Mouse (Mus musculus) neural tube, embryonic 11.5 days (tissue): ENCODE results near the gene Ankrd33. TPM values are rescaled to one million over a fixed set of nuclear protein-coding genes. Genes with fewer than 3 reads are reported as not detected.

Experiments
- ATAC-seq: fragments of 200-750 bp; cut with Nextera tagmentation; 2 replicates; pipeline ENCODE4 v1.8.0; 2017; ENCODE audit warnings: moderate number of reproducible peaks, mild to moderate bottlenecking, moderate TSS enrichment, moderate library complexity; ENCODE audit not compliant: insufficient read depth, low FRiP score, low TSS enrichment
- DNase-seq: peaks from one replicate; pipeline ENCODE4 v3.0.0-alpha.2; 2015; ENCODE audit warnings: low spot score
- H3K27ac ChIP-seq: fragments of 300-500 bp; sonication (generic); 2 replicates; pipeline ENCODE4 v1.5.1; 2014; ENCODE audit warnings: low read depth, mild to moderate bottlenecking, low read length
- H3K27me3 ChIP-seq: fragments of 300-500 bp; sonication (generic); 2 replicates; pipeline ENCODE4 v1.6.1; 2014; ENCODE audit warnings: mild to moderate bottlenecking, low read length, mixed read lengths; ENCODE audit not compliant: control insufficient read depth, insufficient read depth
- H3K36me3 ChIP-seq: fragments of 300-500 bp; sonication (generic); 2 replicates; pipeline ENCODE4 v1.6.1; 2014; ENCODE audit warnings: mild to moderate bottlenecking, low read length, moderate library complexity, mixed read lengths; ENCODE audit not compliant: control insufficient read depth, insufficient read depth
- H3K4me1 ChIP-seq: fragments of 300-500 bp; sonication (generic); 2 replicates; pipeline ENCODE4 v1.6.1; 2014; ENCODE audit warnings: low read length, mixed read lengths; ENCODE audit not compliant: control insufficient read depth, insufficient read depth
- H3K4me2 ChIP-seq: fragments of 300-500 bp; sonication (generic); 2 replicates; pipeline ENCODE4 v1.6.1; 2014; ENCODE audit warnings: low read depth, mild to moderate bottlenecking, moderate library complexity
- H3K4me3 ChIP-seq: fragments of 300-500 bp; sonication (generic); 2 replicates; pipeline ENCODE4 v1.5.1; 2014; ENCODE audit warnings: low read depth, low read length
- H3K9ac ChIP-seq: fragments of 300-500 bp; sonication (generic); 2 replicates; pipeline ENCODE4 v1.6.1; 2014; ENCODE audit warnings: mild to moderate bottlenecking, low read length
- H3K9me3 ChIP-seq: fragments of 300-500 bp; sonication (generic); 2 replicates; pipeline ENCODE4 v1.6.1; 2016; ENCODE audit warnings: low read length; ENCODE audit not compliant: control insufficient read depth
- WGBS: fragments of 180-500 bp; shearing (Covaris S2); extraction: QIAGEN DNeasy Blood & Tissue Kit; methylation state at CpG from one replicate; pipeline ENCODE4 v1.1.7; 2014; 5-methylcytosine and 5-hydroxymethylcytosine counted together
- polyA plus RNA-seq: library from polyadenylated mRNA; unstranded; fragments of >200 nt; fragmentation: Nextera tagmentation; extraction: Ambion mirVana; gene quantifications from 2 replicates; pipeline ENCODE4 v1.2.1, GENCODE M21; 2014

Ankrd33 gene
- polyA plus RNA-seq, 1 experiment from 2014 or later: not detected

DNA sequence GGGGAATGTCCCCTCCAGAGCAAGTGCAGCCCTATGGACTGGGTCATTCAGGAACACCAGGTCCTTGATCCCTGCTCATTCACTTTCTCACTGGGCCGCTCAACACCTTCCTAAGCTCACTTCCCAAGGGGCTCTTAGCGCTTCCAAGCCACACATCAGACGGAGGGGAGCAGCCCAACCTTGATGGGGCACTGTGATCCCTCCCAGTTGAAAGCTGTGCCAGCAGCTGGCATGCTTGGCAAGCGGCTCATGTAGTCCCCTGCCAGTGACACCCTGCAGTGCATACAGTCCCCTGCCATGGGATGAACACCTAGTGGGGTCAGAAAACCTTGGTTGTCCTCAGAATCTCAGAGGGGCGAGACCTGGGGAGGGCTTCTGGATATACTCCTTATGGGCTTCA is 41.5 kb upstream of the Ankrd33 start:
- no peaks in the 10 kb centered on the region for H3K27me3 ChIP-seq
- H3K9me3 ChIP-seq: no peaks in the 10 kb centered on the region
- H3K4me2 ChIP-seq: no peak overlapping the region
- no peak for DNase-seq
- no peak for ATAC-seq
- H3K4me1 ChIP-seq: peaks cover 51% of the 10 kb centered on the region
- no peaks in the 10 kb centered on the region; the same call in 1 of the 2 replicates for H3K36me3 ChIP-seq
- 85% methylated on average over 5 of the region's 5 CpGs for WGBS
- H3K27ac ChIP-seq: no peak overlapping the region
- no peak overlapping the region for H3K9ac ChIP-seq
- no peak overlapping the region for H3K4me3 ChIP-seq

DNA sequence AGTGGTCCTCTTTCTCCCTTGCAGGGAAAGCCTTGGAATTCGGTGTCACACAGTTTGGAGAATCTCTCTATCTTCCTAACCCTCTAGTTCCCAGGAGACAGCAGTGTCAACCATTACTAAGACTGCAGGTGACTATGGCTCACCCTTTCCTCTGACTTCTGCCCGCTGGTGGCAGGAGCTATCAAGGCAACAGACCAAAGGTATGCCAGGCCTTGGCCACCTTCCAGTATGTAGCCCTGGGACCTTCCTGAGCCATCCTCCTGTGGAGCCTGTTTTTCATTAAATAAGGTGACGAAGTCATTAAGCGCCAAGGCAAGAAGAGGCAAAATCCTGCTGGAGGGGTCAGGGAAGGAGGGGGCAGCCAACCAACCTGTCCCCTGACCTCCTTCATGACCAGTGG is 40.4 kb upstream of the Ankrd33 start:
- peak overlapping the region; percentile 81 for H3K4me2 ChIP-seq
- peaks cover 45% of the 10 kb centered on the region for H3K4me1 ChIP-seq
- H3K9ac ChIP-seq: peak overlapping the region; percentile 67; the same call in 1 of the 2 replicates

DNA sequence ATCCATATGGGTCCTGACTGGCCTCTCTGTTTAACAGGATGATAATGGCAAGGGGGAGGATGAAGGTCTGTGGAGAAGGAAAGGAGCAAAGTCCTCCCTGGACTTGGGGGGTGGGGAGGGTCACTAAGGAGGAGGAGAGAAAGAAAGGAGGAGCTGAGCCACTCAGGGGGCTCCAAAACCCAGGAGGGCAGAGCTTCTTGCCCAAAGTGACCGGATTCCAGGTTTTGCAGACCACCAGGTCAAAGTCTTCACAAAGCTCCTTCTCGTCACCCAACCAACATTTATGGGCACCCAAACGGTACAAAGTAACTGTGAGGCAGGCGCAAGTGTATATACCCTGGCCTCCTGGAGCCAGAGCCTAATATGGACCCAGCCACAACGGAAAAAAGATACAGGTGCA is 39.9 kb upstream of the Ankrd33 start:
- ATAC-seq: no peak
- peaks cover 40% of the 10 kb centered on the region for H3K4me1 ChIP-seq
- H3K4me3 ChIP-seq: peak overlapping the region; percentile 66
- no peaks in the 10 kb centered on the region for H3K9me3 ChIP-seq
- peak overlapping the region; percentile 81 for H3K4me2 ChIP-seq
- H3K9ac ChIP-seq: peak overlapping the region; percentile 67
- no peak for DNase-seq
- peak overlapping the region; percentile 99 for H3K27ac ChIP-seq
- no peaks in the 10 kb centered on the region; the same call in 1 of the 2 replicates for H3K36me3 ChIP-seq
- H3K27me3 ChIP-seq: no peaks in the 10 kb centered on the region
- WGBS: 10% methylated on average over 5 of the region's 5 CpGs

More for the DNA sequence above, 40.4 kb upstream of the Ankrd33 start:
- no peaks in the 10 kb centered on the region for H3K9me3 ChIP-seq
- ATAC-seq (no peak), DNase-seq (no peak)
- H3K27ac ChIP-seq: no peak overlapping the region
- no peaks in the 10 kb centered on the region; the same call in 1 of the 2 replicates for H3K36me3 ChIP-seq
- 62% methylated on average over 4 of the region's 4 CpGs for WGBS
- H3K4me3 ChIP-seq: peak overlapping the region; percentile 66; the same call in 1 of the 2 replicates
- no peaks in the 10 kb centered on the region for H3K27me3 ChIP-seq

DNA sequence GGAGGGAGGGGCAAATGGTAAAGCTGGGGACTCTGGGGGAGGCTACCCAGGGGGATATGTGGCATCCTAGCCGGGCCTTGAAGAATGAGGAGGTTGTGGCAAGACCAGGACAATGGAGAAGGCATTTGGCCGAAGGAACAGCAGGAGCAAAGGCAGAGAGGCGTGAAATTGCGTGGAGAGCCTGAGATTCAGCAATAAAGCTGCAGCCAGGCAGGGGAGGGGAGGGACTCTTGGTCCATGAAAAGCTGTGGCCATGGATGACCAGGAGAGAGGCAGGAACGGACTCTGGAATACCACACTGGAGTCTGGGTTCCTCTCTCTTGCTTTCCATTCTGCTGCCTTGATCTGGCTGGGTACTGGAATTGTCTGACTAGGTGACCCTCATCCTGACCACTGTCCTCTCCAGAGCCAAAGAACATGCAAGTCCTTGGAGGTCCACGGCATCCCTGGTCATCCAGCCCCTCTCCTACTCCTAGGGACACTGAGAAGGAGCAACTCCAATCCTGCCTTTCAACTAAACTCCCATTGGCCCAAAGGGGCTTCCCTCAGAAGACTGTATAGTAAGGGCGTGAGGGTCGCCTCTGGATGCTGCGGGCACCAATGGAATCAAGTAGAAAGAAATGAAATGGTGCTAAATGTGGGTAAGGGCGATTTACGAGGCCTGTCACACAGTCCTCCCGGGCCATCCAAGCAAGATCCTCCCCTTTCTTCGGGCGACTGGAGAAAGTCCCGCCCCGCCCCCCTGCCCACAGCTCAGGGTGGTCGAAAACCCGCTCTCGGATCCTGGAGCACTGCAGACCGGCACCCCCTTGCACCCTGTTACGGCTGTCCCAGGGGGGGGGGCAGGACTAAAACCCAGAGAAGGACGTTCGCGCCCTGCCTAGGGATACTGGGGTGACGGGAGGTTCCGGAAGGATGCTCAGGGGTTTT is 39.2 kb upstream of the Ankrd33 start:
- H3K36me3 ChIP-seq: no peaks in the 10 kb centered on the region; the same call in 1 of the 2 replicates
- peaks cover 40% of the 10 kb centered on the region for H3K4me1 ChIP-seq
- H3K4me3 ChIP-seq: peak overlapping the region; percentile 66
- H3K9me3 ChIP-seq: no peaks in the 10 kb centered on the region
- peak overlapping the region; percentile 67 for H3K9ac ChIP-seq
- ATAC-seq (peak; percentile 75), DNase-seq (peak; percentile 65)
- 1% methylated on average over 24 of the region's 26 CpGs for WGBS
- peak overlapping the region; percentile 81 for H3K4me2 ChIP-seq
- peak overlapping the region; percentile 99 for H3K27ac ChIP-seq
- no peaks in the 10 kb centered on the region for H3K27me3 ChIP-seq

DNA sequence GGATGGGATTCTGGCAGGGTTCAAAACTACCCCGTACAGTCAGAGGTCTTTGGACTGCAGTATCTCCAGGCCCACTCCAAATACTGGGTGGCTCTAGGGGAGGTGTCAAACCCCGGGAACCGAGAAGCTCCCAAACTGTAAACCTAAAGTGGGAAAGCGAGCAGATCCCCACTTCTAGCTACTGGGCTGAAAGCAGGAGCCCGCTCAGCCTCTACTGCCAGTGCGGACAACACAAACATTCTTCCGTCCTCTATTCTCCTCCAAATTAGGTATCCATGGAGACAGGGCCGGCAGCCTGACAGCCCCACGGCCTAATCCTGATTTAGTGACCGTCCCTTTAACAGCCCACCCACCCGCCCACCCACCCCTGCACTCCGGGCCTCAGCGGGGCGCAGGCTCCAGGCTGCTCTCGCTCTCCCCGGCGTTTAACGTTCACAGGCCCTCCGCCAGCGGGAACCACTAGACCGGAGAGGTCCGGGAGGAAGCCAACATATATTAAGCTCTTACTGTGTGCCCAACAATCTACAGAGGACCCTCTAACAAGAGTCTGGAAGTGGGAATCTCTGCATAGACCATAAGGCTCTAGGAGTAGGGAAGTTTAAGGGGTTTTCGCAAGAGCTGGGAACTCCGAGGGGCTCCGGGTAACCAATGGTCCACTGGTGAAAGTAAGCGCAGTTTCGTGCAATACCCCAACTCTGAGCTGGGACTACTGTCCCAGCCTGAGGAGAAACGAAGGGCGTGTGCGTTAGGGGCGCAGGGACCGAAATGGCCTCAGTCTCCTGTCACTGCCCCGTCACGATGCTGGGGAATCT is 38.3 kb upstream of the Ankrd33 start:
- Histone ChIP-seq H3K9ac (peak overlapping the region; percentile 94), H3K27me3 (no peaks in the 10 kb centered on the region), H3K4me3 (peak overlapping the region; percentile 66), H3K4me1 (peaks cover 40% of the 10 kb centered on the region), H3K36me3 (no peaks in the 10 kb centered on the region; the same call in 1 of the 2 replicates), H3K9me3 (no peaks in the 10 kb centered on the region), H3K4me2 (peak overlapping the region; percentile 81), H3K27ac (peak overlapping the region; percentile 99)
- DNase-seq (peak; percentile 73), ATAC-seq (peak; percentile 74)
- 0% methylated on average over 34 of the region's 34 CpGs for WGBS

DNA sequence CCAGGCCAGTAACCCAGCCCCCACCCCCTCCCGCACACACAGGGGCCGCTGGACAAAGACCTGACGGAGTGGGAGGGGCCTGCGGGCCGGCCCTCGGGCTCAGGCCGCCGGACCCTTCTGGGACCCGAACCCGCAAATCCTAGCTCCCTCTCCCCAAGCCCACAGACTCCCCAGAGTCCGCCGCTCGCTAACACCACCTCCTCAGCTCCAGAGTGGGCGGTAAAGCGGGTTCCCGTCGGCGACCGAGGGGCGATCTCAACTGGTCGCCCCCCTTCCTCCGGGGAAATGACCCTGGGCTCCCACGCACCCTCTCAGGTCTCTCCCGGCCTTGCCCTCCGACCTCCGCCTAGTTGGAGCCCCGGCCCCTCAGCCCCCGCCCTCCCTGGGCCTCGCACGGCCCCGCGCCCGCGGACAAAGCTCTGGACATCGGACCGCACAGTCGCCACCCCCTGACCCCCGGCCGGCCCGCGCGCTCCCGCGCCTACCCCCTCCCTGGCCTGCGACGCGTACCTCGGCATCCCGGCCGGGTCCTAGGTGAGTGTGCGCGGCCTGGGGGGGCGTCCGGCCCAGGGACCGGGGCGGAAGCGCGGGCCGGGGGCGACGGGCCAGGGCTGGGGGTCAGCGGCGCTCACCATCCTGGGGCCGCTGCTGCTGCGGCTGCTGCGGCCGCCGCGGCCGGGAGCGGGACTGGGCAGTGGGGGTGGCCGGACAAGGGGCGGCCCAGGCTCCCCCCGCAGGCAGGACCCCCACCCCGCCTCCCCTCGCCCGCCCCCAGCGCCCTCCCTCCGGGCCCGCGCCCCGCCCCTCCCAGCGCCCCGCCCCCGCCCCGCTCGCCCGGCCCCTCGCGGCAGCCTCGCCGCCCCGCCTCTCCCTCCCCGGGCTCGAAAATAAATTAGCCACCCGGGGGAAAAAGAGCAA is 37.5 kb upstream of the Ankrd33 start, which contains the start of gene Fignl2:
Gene Fignl2, minus strand, starts transcription at position 755 of the 918 bp plus-strand sequence.
- no peaks in the 10 kb centered on the region for H3K27me3 ChIP-seq
- peak within 1 kb of the TSS; percentile 94 for H3K9ac ChIP-seq
- H3K27ac ChIP-seq: peak within 1 kb of the TSS; percentile 99
- peaks cover 43% of the 10 kb centered on the region for H3K4me1 ChIP-seq
- peak within 1 kb of the TSS; percentile 66 for H3K4me3 ChIP-seq
- DNase-seq (peak; percentile 65), ATAC-seq (peak; percentile 33; the same call in 1 of the 2 replicates)
- WGBS: under 1% methylated on average over 57 of the region's 96 CpGs
- peak within 1 kb of the TSS; percentile 81 for H3K4me2 ChIP-seq
- no peaks in the 10 kb centered on the region for H3K9me3 ChIP-seq
- no peaks in the 10 kb centered on the region; the same call in 1 of the 2 replicates for H3K36me3 ChIP-seq

DNA sequence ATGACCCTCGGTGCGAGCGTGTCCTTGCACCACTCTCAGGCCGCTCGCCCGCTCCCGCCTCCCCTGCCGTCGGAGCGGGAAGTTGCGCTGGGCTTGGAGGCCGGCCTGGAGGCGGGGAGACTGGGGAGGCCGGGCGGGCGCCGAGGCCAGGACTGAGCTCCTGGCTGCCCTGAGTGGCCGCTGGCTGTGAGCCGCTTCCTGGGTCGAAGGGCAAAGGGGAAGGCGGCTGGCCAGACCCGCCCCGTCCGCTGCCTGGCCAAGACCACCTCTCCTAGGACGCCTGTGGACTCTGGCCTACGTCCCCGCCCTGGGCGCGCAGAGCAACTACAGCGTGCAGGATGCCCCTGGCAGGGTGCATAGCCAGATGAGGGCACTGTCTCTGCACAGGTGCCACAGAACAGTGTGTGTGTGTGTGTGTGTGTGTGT is 36.8 kb upstream of the Ankrd33 start:
- Histone ChIP-seq H3K9ac (peak overlapping the region; percentile 94), H3K9me3 (no peaks in the 10 kb centered on the region), H3K27me3 (no peaks in the 10 kb centered on the region), H3K4me1 (peaks cover 43% of the 10 kb centered on the region), H3K4me3 (peak overlapping the region; percentile 66), H3K36me3 (no peaks in the 10 kb centered on the region; the same call in 1 of the 2 replicates), H3K27ac (peak overlapping the region; percentile 99), H3K4me2 (peak overlapping the region; percentile 81)
- ATAC-seq (peak; percentile 6; the same call in 1 of the 2 replicates), DNase-seq (peak; percentile 82)
- 0% methylated on average over 28 of the region's 30 CpGs for WGBS
